Mouse (Mus musculus) embryonic facial prominence, embryonic 13.5 days (tissue): ENCODE data around the gene Olfr638. TPM values are rescaled to one million over a fixed set of nuclear protein-coding genes. Genes with fewer than 3 reads are reported as not detected.

Source experiments
- ATAC-seq: fragments of 200-750 bp; cut with Nextera tagmentation; 2 replicates; pipeline ENCODE4 v1.8.0; 2017; ENCODE audit warnings: low read depth; ENCODE audit not compliant: insufficient number of reproducible peaks, insufficient read depth, low FRiP score, low TSS enrichment
- H3K27ac ChIP-seq: fragments of 300-500 bp; sonication (generic); 2 replicates; pipeline ENCODE4 v1.5.1; 2015; ENCODE audit warnings: moderate library complexity, mild to moderate bottlenecking, inconsistent platforms
- H3K27me3 ChIP-seq: fragments of 300-500 bp; sonication (generic); 2 replicates; pipeline ENCODE4 v1.6.1; 2015; ENCODE audit warnings: mild to moderate bottlenecking, inconsistent platforms
- H3K36me3 ChIP-seq: fragments of 300-500 bp; sonication (generic); 2 replicates; pipeline ENCODE4 v1.6.1; 2015; ENCODE audit warnings: mild to moderate bottlenecking, inconsistent platforms
- H3K4me1 ChIP-seq: fragments of 300-500 bp; sonication (generic); 2 replicates; pipeline ENCODE4 v1.6.1; 2015; ENCODE audit warnings: inconsistent platforms
- H3K4me2 ChIP-seq: fragments of 300-500 bp; sonication (generic); 2 replicates; pipeline ENCODE4 v1.6.1; 2015; ENCODE audit warnings: moderate library complexity, mild to moderate bottlenecking, inconsistent platforms
- H3K4me3 ChIP-seq: fragments of 300-500 bp; sonication (generic); 2 replicates; pipeline ENCODE4 v1.5.1; 2015; ENCODE audit warnings: mild to moderate bottlenecking, inconsistent platforms
- H3K9ac ChIP-seq: fragments of 300-500 bp; sonication (generic); 2 replicates; pipeline ENCODE4 v1.6.1; 2015; ENCODE audit warnings: mild to moderate bottlenecking, inconsistent platforms
- H3K9me3 ChIP-seq: fragments of 300-500 bp; sonication (generic); 2 replicates; pipeline ENCODE4 v1.6.1; 2016; ENCODE audit warnings: inconsistent platforms
- WGBS: fragments of 180-500 bp; shearing (Covaris S2); methylation state at CpG from one replicate; pipeline ENCODE4 v1.1.7; 2015; ENCODE audit warnings: mixed read lengths; 5-methylcytosine and 5-hydroxymethylcytosine counted together
- polyA plus RNA-seq: library from polyadenylated mRNA; unstranded; fragments of >200 nt; fragmentation: Nextera tagmentation; extraction: Ambion mirVana; gene quantifications from 2 replicates; pipeline ENCODE4 v1.2.1, GENCODE M21; 2015

Gene Olfr638
- polyA plus RNA-seq, 1 experiment from 2014 or later = not detected

DNA sequence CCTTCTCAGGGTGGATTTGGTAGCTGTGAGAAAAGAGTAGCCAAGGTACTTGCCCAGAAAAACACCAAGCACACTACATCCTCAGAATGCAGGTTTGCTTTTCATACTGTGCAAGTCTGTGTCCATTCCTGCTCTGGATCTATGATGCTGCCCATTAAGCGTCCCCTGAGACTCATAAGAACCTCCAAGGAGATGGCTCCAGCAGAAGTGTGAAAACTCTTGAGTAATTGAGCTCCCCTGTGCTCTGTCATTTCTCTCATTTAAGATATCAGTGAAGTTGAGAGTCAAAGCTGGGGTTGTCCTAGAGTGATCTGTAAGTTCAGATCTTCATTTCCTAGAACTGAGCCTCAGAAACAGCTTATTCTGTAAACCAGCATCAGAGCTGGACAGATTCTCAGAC lies 54.0 kb downstream of the Olfr638 start, which contains the start of gene Olfr642:
TSS of gene Olfr642 (minus strand) at position 101 of the 400 bp plus-strand sequence.
- Histone ChIP-seq H3K4me2 (no peak within 1 kb of the TSS), H3K4me3 (no peak within 1 kb of the TSS), H3K27ac (no peak within 1 kb of the TSS), H3K9me3 (no peaks in the 10 kb centered on the region), H3K36me3 (no peaks in the 10 kb centered on the region), H3K9ac (no peak within 1 kb of the TSS), H3K27me3 (no peaks in the 10 kb centered on the region), H3K4me1 (no peaks in the 10 kb centered on the region)
- ATAC-seq = no peak
- 65% methylated on average over 1 of the region's 1 CpGs for WGBS

Other genes with a start within 250 kb of the Olfr638 start
- not detected in 2 replicates for gene Olfr630, start 241.4 kb upstream of the Olfr638 start, polyA plus RNA-seq
- not detected in 2 replicates for gene Olfr69, start 227.2 kb upstream of the Olfr638 start, polyA plus RNA-seq
- not detected in 2 replicates for gene Olfr68, start 219.0 kb upstream of the Olfr638 start, polyA plus RNA-seq
- gene Olfr67, start 206.9 kb upstream of the Olfr638 start, polyA plus RNA-seq = not detected in 2 replicates
- 1,311 and 2,074 TPM in 2 replicates for gene Hbb-bt, start 184.8 kb upstream of the Olfr638 start, polyA plus RNA-seq
- gene Hbb-bs, start 170.7 kb upstream of the Olfr638 start, polyA plus RNA-seq = 2,604 and 4,415 TPM in 2 replicates
- not detected in 2 replicates for gene Hbb-bh2, start 158.2 kb upstream of the Olfr638 start, polyA plus RNA-seq
- 46.9 and 96.8 TPM in 2 replicates for gene Hbb-bh1, start 155.6 kb upstream of the Olfr638 start, polyA plus RNA-seq
- 5,482 and 5,510 TPM in 2 replicates for gene Hbb-y, start 145.5 kb upstream of the Olfr638 start, polyA plus RNA-seq
- not detected in 2 replicates for gene Olfr66, start 112.5 kb upstream of the Olfr638 start, polyA plus RNA-seq
- not detected in 2 replicates for gene Olfr64, start 104.3 kb upstream of the Olfr638 start, polyA plus RNA-seq
- not detected in 2 replicates for gene Olfr65, start 95.3 kb upstream of the Olfr638 start, polyA plus RNA-seq
- not detected in 2 replicates for gene Olfr631, start 69.9 kb upstream of the Olfr638 start, polyA plus RNA-seq
- gene Olfr632, start 64.4 kb upstream of the Olfr638 start, polyA plus RNA-seq = not detected in 2 replicates
- gene Olfr633, start 54.3 kb upstream of the Olfr638 start, polyA plus RNA-seq = not detected in 2 replicates
- gene Olfr635, start 27.6 kb upstream of the Olfr638 start, polyA plus RNA-seq = 0.03 TPM in 1 of 2 replicates, not detected in the other
- gene Olfr639, start 18.6 kb downstream of the Olfr638 start, polyA plus RNA-seq = 0.04 and 0.06 TPM in 2 replicates
- gene Olfr640, start 26.8 kb downstream of the Olfr638 start, polyA plus RNA-seq = not detected in 2 replicates
- not detected in 2 replicates for gene Olfr641, start 36.7 kb downstream of the Olfr638 start, polyA plus RNA-seq
- gene Olfr642, start 53.9 kb downstream of the Olfr638 start, polyA plus RNA-seq = not detected in 2 replicates
- gene 4930516K23Rik, start 62.7 kb downstream of the Olfr638 start, polyA plus RNA-seq = not detected in 2 replicates
- gene Olfr644, start 73.1 kb downstream of the Olfr638 start, polyA plus RNA-seq = not detected in 2 replicates
- not detected in 2 replicates for gene Olfr645, start 86.7 kb downstream of the Olfr638 start, polyA plus RNA-seq
- gene Olfr646, start 106.1 kb downstream of the Olfr638 start, polyA plus RNA-seq = not detected in 2 replicates
- 0.21 TPM in 1 of 2 replicates, not detected in the other for gene Ubqln5, start 131.1 kb downstream of the Olfr638 start, polyA plus RNA-seq
- gene Olfr643, start 138.7 kb downstream of the Olfr638 start, polyA plus RNA-seq = not detected in 2 replicates
- gene Ubqln3, start 144.5 kb downstream of the Olfr638 start, polyA plus RNA-seq = not detected in 2 replicates
- 0.31 TPM in 1 of 2 replicates, not detected in the other for gene Ubqlnl, start 151.8 kb downstream of the Olfr638 start, polyA plus RNA-seq
- gene Olfm5, start 166.1 kb downstream of the Olfr638 start, polyA plus RNA-seq = 4.6 and 13.3 TPM in 2 replicates
- 0.15 and 0.32 TPM in 2 replicates for gene Olfr648, start 184.6 kb downstream of the Olfr638 start, polyA plus RNA-seq
- gene Olfr649, start 197.2 kb downstream of the Olfr638 start, polyA plus RNA-seq = not detected in 2 replicates
- 0.72 and 1.1 TPM in 2 replicates for gene Trim6, start 220.0 kb downstream of the Olfr638 start, polyA plus RNA-seq
- 1.6 and 2.3 TPM in 2 replicates for gene Trim34a, start 245.7 kb downstream of the Olfr638 start, polyA plus RNA-seq